Mouse (Mus musculus) frontal cortex, adult 2 months (tissue): ENCODE data around the gene Prdx2. TPM values are rescaled to one million over a fixed set of nuclear protein-coding genes. Genes with fewer than 3 reads are reported as not detected.
A peak's percentile ranks its signal among the peaks of the same experiment; 100 is the strongest.

Source experiments
- DNase-seq, 2 experiments: peaks; one replicate each; pipeline ENCODE4 v3.0.0; 2022; ENCODE audit warnings: low spot score in 1 of 2; ENCODE audit errors: extremely low spot score in 1 of 2
- polyA plus RNA-seq: library from polyadenylated mRNA; depleted of rRNA; stranded (reverse); fragments of >200 nt; gene quantifications from 2 replicates; pipeline ENCODE4 v1.2.3, GENCODE M21; 2012; rRNA removed

Prdx2 gene
- polyA plus RNA-seq, 1 experiment, result 318 TPM

GRCm38 (mm10) chr8:84995680-84996079 lies 26.3 kb downstream of the Prdx2 start:
- no peak for DNase-seq

GRCm38 (mm10) chr8:84996978-84997377 lies 27.6 kb downstream of the Prdx2 start:
- DNase-seq, result no peak

DNA sequence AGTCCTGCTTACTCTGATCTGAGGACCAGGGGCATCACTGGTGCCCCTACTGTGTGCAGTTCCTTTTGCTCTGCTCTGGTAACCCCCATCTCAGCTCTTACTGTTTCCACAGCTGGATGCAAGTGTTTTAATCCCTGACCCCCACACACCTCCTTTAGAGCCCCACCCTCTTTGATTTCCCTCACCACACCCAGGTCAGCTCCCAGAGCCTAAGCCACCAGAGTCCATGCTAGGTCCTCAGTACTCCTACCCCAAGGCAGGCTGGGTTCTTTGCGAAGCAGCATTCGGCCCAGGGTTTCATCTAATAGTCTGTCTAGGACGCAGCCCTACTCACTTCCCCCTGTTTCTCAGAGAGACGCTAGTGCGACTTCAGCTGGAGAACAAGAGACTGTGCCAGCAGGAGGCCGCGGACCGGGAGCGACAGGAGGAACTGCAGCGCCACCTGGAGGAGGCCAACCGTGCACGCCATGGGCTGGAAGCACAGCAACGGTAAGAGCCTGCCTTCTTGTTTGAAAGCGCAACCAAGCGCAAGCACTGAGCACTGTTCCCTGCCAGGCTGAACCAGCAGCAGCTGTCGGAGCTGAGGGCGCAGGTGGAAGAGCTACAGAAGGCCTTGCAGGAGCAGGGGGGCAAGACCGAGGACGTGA lies 28.4 kb downstream of the Prdx2 start:
- peak; percentile 81 to 97 for DNase-seq

- DNase-seq, result no peak
Measured at GRCm38 (mm10) chr8:85007686-85008085, 38.3 kb downstream of the Prdx2 start.

DNA sequence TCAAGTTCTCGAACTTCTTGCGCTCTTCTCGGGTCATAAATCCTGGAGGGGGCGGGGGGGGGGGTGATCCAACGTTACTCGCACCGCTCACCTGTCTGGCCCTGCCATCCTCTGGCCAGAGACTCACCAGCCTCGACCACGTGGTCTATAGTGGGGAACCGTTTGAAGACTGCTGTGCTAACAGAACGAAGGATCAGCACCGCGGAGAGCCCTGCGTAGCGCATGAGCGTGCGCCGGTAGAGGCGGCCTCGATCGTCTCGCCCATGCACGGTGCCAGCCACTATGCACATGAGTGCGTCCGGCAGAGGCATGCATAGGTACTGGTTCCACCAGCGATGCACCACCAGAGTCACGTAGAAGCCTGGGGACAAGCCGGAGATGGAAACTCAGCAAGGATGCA lies 41.9 kb downstream of the Prdx2 start:
- no peak for DNase-seq

DNA sequence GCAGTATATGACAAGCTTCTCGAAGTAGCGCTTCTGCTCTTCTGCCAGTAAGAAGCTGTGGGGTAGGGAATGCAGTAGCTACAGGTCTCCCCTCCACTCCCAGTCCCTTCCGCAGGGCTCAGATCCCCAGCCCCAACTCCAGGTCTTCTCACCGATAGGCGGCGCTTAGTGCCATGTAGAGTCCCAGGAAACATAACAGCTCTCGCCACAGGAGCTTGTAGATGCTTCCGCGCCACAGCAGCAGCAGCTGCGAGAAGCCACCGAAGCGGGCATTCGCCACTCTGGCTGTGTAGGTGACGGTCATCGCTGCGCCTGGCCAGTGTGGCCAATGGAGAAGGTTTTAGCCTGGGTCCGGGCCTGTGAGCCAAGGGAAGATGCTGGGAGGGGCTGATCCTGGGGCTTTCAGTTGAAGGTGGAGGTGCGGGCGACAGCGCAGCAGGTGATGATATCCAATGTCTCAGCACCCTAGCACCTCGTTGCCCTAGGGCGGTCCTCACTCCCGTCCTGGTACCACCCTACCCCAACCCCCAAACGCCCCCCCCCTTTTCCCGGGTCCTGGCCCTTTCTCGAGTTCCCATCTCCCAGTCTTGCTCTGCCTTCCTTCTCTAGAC lies 43.9 kb downstream of the Prdx2 start:
- DNase-seq, result peak; percentile 56 to 83

- no peak for DNase-seq
Measured at GRCm38 (mm10) chr8:85014431-85014830, 45.0 kb downstream of the Prdx2 start, which contains the start of gene Best2. Best2 (minus strand) TSS chr8:85014531.

GRCm38 (mm10) chr8:85016724-85017123 lies 47.3 kb downstream of the Prdx2 start:
- DNase-seq, result no peak

- no peak for DNase-seq
Measured at GRCm38 (mm10) chr8:85017209-85017608, 47.8 kb downstream of the Prdx2 start.

GRCm38 (mm10) chr8:85021514-85022055 lies 52.2 kb downstream of the Prdx2 start:
- DNase-seq, result no peak

DNA sequence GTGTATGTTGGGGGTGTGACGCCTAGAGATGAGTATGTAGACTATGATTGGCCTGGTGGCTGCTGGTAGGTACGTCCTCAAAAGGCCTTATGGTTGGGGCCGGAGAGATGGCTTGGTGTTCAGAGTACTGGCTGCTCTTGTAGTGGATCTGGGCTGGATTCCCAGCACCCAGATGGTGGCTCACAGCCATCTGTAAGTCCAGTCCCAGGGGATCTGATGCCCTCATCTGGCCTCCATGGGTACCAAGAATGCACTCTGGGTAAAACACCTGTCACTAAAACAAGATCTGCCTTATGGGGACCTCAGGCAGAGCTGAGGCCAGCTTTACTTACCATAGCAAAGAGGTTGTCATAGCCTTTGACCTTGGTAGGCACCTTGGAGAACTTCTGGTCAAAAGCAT lies 54.5 kb downstream of the Prdx2 start:
- DNase-seq, result no peak

Other genes with a start within 250 kb of the Prdx2 start
- gene G430095P16Rik, start 246.6 kb upstream of the Prdx2 start, polyA plus RNA-seq, result 0.36 TPM in 1 of 2 replicates, not detected in the other
- gene Nfix, start 169.2 kb upstream of the Prdx2 start, polyA plus RNA-seq, result 51.3 and 61.3 TPM in 2 replicates
- gene Dand5, start 146.8 kb upstream of the Prdx2 start, polyA plus RNA-seq, result 14.6 and 15.5 TPM in 2 replicates
- gene Gadd45gip1, start 138.1 kb upstream of the Prdx2 start, polyA plus RNA-seq, result 28.0 and 30.9 TPM in 2 replicates
- 75.2 and 80.5 TPM in 2 replicates for gene Rad23a, start 128.9 kb upstream of the Prdx2 start, polyA plus RNA-seq
- gene Calr, start 122.7 kb upstream of the Prdx2 start, polyA plus RNA-seq, result 561 and 590 TPM in 2 replicates
- gene Farsa, start 112.6 kb upstream of the Prdx2 start, polyA plus RNA-seq, result 59.6 and 59.7 TPM in 2 replicates
- gene Syce2, start 97.5 kb upstream of the Prdx2 start, polyA plus RNA-seq, result 4.2 and 5.2 TPM in 2 replicates
- gene Gcdh, start 75.7 kb upstream of the Prdx2 start, polyA plus RNA-seq, result 55.1 and 71.5 TPM in 2 replicates
- 0.17 and 0.38 TPM in 2 replicates for gene Klf1, start 67.7 kb upstream of the Prdx2 start, polyA plus RNA-seq
- 5.7 and 6.5 TPM in 2 replicates for gene Dnase2a, start 61.0 kb upstream of the Prdx2 start, polyA plus RNA-seq
- gene Mast1, start 32.2 kb upstream of the Prdx2 start, polyA plus RNA-seq, result 69.0 and 76.3 TPM in 2 replicates
- 7.6 and 7.9 TPM in 2 replicates for gene Rtbdn, start 22.6 kb upstream of the Prdx2 start, polyA plus RNA-seq
- gene Gm49661, start 154 bp upstream of the Prdx2 start, polyA plus RNA-seq, result not detected in 2 replicates
- 37.5 and 39.7 TPM in 2 replicates for gene Rnaseh2a, start 180 bp downstream of the Prdx2 start, polyA plus RNA-seq
- 52.0 and 106 TPM in 2 replicates for gene Junb, start 9.1 kb downstream of the Prdx2 start, polyA plus RNA-seq
- gene Hook2, start 21.0 kb downstream of the Prdx2 start, polyA plus RNA-seq, result 20.7 and 26.0 TPM in 2 replicates
- 0.10 TPM in 1 of 2 replicates, not detected in the other for gene Best2, start 44.9 kb downstream of the Prdx2 start, polyA plus RNA-seq
- 238 and 271 TPM in 2 replicates for gene Asna1, start 55.7 kb downstream of the Prdx2 start, polyA plus RNA-seq
- gene Trir, start 57.2 kb downstream of the Prdx2 start, polyA plus RNA-seq, result 150 and 167 TPM in 2 replicates
- 96.1 and 109 TPM in 2 replicates for gene Tnpo2, start 67.3 kb downstream of the Prdx2 start, polyA plus RNA-seq
- 42.4 and 46.3 TPM in 2 replicates for gene Fbxw9, start 90.5 kb downstream of the Prdx2 start, polyA plus RNA-seq
- gene Gm5741, start 98.4 kb downstream of the Prdx2 start, polyA plus RNA-seq, result 0.74 TPM in 1 of 2 replicates, not detected in the other
- 66.6 and 68.7 TPM in 2 replicates for gene Dhps, start 102.2 kb downstream of the Prdx2 start, polyA plus RNA-seq
- 110 and 122 TPM in 2 replicates for gene Wdr83os, start 111.2 kb downstream of the Prdx2 start, polyA plus RNA-seq
- 57.8 and 58.2 TPM in 2 replicates for gene Wdr83, start 111.7 kb downstream of the Prdx2 start, polyA plus RNA-seq
- gene Man2b1, start 113.7 kb downstream of the Prdx2 start, polyA plus RNA-seq, result 40.2 and 46.9 TPM in 2 replicates
- gene Zfp791, start 153.5 kb downstream of the Prdx2 start, polyA plus RNA-seq, result 3.2 and 4.0 TPM in 2 replicates
- gene Cks1brt, start 182.3 kb downstream of the Prdx2 start, polyA plus RNA-seq, result not detected in 2 replicates